Mouse (Mus musculus) gastrocnemius, postnatal 36 days (tissue): ENCODE measurements around the gene Fam166b. TPM values are rescaled to one million over a fixed set of nuclear protein-coding genes. Genes with fewer than 3 reads are reported as not detected.

ENCODE experiments used
- DNase-seq, 2 experiments: peaks; one replicate each; pipeline ENCODE4 v3.0.0; 2022
- intact Hi-C: fragments of 180-260 bp; cut with DNase I; formaldehyde crosslinking; loops from one replicate; pipeline ENCODE4 v1.15.1; 2025
- long read RNA-seq, 2 experiments: library from polyadenylated mRNA; stranded (forward); transcript quantifications; one replicate each; pipeline ENCODE4 v2.0.0; 2021
- total RNA-seq, 2 experiments: library from RNA; stranded (reverse); gene quantifications; 2 replicates each; pipeline ENCODE4 v1.2.3; 2021

The Fam166b gene
- not detected for total RNA-seq
- long read RNA-seq, experiment 1, result 0 reads
- long read RNA-seq, experiment 2, result 0 reads

DNA sequence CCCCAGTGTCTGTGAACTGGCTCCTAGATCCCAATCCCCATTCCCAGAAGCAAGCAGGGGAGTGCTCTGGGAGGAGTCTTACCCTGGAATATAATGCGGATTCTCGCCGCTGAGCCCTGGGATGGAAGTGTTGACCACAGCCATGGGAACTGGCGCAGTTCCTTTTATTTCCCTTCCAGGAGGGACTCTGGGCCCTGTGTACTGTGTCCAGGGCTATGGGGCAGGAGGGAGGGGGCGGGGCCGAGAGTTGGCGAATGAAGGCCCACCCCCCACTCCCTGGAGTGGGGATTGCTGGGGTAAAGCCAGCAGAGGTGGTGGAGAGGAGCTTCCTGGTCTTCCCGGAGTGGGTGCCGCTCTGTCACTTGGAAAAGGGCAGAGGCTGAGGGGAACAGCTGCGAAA, at the start of gene Fam166b:
TSS of gene Fam166b (minus strand) at position 189 of the 400 bp plus-strand sequence.
- DNase-seq, result no peak
- intact Hi-C loops, result no loop called here

DNA sequence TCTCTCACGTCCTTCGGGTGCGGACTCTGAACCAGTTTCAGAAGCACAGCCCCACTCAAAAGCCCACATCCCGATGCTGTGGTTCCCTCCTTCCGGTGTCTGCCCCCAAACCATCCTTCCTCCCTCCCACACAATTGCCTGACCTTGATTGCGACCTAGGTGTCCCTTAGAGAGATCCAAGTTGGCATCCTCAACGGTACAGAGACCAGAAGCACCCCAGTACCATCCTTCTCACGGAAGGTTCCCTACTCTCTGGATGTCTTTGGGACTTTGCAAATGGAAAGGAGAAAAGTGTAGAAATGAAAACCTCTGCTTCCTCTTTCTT, 49.6 kb upstream of the Fam166b start:
- no peak for DNase-seq
- intact Hi-C loops, result loop anchor here (2.0 kb wide), 1 partner anchor 32 kb away; no protein-coding TSS in a partner anchor

DNA sequence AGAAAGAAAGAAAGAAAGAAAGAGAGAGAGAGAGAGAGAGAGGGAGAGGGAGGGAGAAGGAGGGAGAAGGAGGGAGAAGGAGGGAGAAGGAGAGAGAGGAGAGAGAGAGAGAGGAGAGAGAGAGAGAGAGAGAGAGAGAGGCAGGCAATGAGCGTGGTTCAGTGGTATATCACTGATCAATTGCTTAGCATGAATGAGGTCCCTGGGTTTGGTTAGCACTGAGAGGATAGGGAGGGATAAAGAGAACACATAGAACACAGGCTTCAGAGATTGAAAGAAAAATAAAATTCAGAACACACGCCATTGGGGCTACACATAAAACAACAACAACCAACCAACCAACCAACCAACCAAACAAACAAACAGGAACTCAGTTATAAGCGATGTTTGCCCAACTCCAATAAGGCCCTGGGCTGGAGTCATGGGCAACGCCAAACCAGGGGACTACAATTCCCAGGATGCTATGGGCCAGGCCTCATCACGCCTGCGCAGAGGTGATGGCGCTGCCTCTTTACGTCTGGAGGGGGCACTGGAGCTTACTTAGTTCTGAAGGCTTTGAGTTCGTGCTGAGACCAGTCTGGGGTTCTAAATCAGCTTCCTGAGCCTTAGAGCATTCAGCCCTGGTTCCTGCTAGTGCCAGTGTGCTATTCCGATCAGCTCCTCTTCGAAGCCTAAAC, 49.1 kb upstream of the Fam166b start:
- peak; percentile 79 to 89 for DNase-seq

DNA sequence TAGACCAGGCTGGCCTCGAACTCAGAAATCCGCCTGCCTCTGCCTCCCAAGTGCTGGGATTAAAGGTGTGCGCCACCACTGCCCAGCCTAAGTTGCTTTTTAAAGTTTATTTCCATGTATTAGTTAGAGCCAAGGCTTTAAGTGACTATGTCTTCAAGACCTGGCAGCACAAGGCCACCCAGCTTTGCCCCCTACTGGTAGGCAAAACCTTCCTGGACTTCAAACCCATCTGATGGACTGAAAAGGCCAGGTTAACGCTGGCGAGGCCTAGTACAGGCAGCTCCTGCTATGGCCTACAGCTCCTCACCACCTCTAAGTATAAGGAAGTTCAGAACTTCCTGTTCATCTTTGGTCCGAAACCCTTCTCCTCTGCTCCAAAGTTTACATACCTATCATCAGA, 47.7 kb upstream of the Fam166b start:
- no peak for DNase-seq
- intact Hi-C loops, result no loop called here

More for the DNA sequence above, 49.1 kb upstream of the Fam166b start:
- intact Hi-C loops, result loop anchor here (2.0 kb wide), 1 partner anchor 31 kb away; no protein-coding TSS in a partner anchor

DNA sequence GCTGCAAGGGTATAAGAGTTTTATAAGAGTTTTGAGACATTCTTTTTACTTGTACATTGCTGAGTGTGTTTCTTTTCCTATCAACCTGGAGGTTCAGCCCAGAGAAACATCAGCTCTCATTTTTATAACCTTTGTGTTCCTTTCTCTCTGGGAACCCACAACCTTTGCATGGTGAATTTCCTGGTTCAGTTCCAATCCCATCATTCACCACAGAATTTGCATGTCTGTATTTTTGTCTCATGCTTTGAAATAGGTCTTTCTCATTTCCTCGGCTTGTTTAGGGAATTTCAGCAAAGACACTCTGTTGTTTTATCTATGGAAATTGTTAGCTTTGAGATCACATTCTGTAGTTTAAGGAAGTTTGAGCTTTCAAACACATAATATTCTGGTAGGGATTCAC, 44.7 kb upstream of the Fam166b start:
- no peak for DNase-seq
- intact Hi-C loops, result no loop called here

DNA sequence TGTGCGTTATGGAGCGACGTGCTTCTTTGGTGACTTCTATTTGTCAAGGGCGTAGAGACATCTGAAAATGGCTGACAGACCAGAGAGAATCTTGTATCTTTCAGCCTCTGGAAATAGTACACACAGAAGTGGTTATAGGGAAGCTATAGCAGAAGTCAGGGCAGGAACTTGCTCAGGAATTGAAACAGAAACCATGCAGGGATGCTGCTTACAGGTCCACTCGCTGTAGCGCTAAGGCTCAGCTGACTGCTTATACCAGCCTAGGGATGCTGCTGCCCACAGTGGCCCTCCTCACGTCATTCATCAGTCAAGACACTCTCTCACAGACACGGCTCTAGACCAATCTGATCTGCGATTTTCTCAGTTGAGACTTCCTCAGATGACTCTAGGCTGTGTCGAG, 41.4 kb upstream of the Fam166b start:
- DNase-seq, result no peak
- intact Hi-C loops, result no loop called here

DNA sequence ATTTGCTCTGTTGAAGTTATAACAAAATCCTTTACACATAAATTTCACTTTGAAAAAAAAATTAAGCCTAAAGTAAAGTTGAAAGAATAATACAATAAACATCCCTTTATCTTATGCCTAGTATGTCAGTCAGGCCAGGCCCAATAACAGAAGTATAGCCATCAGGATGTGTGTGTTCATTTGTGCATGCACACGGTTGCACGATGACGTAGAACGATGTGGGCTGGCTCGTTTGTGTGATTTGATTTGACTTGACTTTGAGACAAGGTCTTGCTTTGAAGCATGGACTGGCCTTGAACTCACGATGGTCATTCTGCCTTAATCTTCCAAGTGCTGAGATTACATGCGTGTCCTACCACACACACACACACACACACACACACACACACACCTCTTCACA, 37.9 kb upstream of the Fam166b start:
- intact Hi-C loops, result no loop called here
- DNase-seq, result no peak

DNA sequence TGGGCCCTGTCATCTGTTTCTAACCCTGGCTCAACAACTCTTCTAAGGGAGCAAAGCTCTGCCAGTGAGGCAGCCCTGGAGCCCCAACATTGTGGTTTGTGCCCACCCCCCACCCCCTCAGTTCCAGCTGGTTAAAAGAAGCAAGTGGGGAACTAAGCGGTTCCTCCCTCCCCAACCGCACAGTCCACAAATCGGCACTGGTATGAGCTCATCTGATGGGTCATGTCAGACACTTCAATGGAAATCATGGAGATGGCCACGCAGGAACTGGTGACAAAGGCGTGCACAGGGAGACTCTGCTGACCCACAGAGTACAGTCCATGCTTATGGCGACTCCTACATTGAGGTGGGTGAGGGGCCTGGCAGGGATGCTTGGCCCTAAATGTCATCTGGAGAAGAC, 37.0 kb upstream of the Fam166b start:
- intact Hi-C loops, result no loop called here

GRCm38 (mm10) chr4:43463102-43463501, 34.2 kb upstream of the Fam166b start:
- DNase-seq, result no peak
- intact Hi-C loops, result no loop called here

More for the DNA sequence above, 37.0 kb upstream of the Fam166b start:
- no peak for DNase-seq

DNA sequence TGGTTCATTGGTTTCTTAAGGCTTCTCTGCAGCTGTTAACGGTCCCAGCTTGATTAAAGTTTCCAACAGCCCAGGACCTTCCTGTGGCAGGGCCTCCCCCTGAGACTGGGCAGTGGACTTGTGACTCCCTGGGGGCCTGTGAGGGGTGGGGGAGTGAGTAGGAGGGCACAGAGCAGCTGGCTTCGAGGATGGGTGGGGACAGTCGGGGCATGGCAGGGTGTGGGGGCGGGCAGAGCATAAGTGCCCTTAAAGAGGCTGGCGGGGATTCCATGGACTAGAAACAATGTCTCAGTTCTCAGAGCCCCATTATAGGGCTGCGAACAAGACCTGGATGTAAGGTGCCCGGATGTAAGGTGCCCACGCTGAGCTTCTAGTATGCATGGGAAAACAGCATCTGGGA, 28.2 kb upstream of the Fam166b start:
- intact Hi-C loops, result no loop called here
- no peak for DNase-seq

DNA sequence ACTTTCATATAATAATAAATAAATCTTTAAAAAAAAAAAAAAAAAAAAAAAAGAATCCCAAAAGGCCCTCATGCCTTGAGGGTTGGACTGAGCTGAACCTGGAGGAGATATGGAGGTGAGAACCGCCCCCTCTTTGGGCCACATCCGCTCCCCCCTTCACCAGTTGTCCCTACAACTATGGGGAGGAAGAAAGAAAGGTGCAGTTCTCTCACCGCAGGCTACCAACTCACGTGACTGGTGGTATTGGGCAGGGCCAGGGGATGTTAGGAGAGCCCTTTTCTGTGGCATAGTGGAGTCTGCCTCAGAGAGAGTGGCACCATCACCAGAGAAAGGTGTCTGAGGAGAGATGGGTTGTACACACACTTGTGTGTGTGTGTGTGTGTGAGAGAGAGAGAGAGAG, 27.5 kb upstream of the Fam166b start:
- no peak for DNase-seq
- intact Hi-C loops, result no loop called here

- no peak for DNase-seq
- intact Hi-C loops, result no loop called here
Observed at GRCm38 (mm10) chr4:43454041-43454836, 25.3 kb upstream of the Fam166b start, which contains the start of gene Cd72. TSS of gene Cd72 (minus strand) at chr4:43454628.

GRCm38 (mm10) chr4:43453413-43453812, 24.5 kb upstream of the Fam166b start:
- intact Hi-C loops, result no loop called here
- DNase-seq, result no peak

DNA sequence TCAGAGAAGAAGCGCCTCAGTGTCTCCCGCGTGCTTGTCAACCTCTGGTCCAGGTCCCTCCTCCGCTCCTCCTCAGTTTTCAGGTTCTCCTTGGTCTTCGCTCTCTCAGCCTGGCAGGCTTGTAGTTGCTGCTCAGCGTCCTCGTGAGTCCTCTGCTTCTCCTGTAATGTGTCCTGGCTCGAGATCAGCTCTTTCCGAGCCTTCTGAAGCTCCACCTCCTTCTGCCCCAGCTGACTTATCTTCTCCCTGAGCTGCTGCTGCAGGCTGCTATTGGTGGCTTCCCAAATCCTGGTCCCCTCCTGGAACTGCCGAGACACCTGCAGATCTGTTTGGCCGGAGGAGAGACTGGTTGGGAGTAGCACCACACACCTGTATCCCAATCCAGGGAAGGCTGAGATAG, 23.4 kb upstream of the Fam166b start:
- no peak for DNase-seq
- intact Hi-C loops, result no loop called here

DNA sequence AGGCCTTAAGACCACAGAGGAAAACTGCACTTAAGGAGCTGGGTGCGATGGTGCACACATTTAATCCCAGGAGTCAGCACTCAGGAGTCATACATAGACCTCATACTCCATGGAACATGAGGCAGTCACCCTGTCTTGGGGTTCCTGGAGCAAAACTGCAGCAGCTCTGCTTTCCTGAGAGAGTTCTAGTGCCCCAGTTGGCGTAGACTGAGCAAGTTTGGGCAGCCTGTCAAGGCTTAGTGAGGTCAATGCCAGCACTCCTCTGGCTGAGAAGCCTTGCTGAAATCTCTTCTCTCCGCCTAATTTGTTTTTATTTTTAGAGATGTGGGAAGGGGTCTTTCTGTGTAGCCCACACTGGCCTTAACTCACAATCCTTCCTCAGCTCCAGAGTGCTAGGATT, 19.6 kb upstream of the Fam166b start:
- intact Hi-C loops, result no loop called here
- DNase-seq, result no peak

DNA sequence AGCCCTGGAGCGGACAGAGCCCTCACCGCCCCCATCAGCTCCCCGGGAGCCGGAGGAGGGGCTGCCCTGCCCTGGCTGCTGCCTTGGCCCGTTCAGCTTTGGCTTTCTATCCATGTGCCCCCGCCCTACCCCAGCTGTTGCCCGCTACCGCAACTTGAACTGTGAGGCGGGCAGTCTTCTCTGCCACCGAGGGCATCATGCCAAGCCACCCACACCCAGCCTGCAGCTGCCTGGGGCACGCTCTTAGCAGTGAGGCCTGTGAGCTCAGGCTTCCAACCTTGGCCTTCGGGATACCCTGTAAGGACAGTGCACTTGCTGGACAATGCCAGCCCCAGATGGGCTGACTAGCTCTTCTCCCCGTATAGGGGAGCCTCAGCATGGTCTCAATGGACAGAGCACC, 18.3 kb upstream of the Fam166b start:
- intact Hi-C loops, result loop anchor here (2.0 kb wide), 1 partner anchor 32 kb away; no protein-coding TSS in a partner anchor

DNA sequence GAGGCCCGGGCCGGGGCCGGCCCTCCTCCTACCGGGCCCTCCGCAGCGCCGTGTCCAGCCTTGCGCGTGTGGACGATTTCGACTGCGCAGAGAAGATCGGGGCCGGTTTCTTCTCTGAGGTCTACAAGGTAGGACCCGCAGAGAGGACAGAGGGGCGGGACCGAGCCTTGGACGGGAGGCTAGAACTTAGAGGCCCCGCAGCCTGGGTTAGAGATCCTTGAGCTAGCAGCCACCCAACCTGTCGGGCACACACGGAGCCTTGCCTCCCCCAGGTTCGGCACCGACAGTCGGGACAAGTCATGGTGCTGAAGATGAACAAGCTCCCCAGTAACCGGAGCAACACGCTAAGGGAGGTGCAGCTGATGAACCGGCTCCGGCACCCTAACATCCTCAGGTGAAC, 14.6 kb upstream of the Fam166b start:
- no peak for DNase-seq
- intact Hi-C loops, result no loop called here

More for the DNA sequence above, 18.3 kb upstream of the Fam166b start:
- peak in 1 of 2 experiments; percentile 60 for DNase-seq

DNA sequence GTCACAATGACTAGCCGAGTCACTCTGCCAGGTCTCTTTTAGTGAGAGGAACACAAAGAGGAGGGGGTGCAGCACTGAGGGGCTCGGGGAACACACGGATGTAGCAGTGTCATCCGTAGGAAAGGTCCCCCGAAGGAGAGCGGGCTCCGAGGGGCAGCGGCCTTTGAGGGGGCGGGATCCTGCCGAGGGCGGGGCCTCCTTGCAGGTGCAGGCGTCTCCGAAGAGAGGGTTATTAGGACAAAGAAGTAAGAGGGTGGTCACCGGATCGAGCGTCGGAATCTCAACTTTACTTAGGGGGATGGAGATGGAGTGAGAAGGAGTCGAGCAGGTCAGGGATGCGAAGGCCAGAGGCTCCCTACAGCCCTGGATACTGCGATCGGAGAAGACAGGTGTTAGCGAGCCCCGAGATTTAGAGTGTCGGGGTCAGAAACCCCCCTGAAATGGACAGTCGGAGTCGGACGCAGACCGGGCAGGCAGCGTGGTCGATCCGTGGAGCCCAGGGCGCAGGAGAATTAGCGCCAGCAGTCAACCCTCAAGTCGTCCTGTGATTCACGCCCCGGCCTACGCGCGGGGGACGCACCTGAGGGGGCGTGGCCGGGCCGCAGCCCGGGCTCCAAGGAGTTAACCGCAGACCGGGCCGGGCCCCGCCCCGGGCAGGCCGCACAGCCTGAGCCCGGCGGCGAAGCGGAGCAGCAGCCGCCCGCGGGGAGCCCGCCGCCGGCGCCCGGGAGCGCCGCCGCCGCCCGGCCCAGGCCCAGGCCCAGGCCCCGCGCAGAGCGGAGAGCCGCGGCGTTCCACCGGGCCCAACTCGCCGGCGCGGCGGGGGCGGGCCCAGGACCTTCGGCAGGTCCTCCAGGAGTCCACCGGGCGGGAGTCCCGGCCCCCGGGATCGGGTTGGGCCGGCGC, 13.8 kb upstream of the Fam166b start:
- intact Hi-C loops, result no loop called here
- peak in 1 of 2 experiments; percentile 54 for DNase-seq

DNA sequence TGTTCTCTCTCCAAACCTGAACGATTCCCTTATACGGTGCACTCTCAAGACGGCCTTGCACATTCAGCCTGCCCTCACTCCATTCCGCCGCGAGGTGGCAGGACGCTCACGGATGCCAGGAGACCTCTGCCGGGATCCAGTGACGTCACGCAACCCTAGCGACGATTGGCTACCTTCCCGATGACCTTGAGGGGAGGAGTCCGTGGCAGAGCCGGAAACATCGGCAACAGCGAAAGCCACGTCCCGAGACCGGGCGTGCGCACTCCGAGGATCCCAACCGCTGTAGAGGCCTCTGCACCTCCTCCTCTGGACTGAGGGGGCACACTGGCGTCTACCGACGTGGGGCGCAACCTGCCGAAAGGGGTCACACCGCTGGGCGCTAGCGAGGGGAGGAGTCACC, 13.1 kb upstream of the Fam166b start:
- peak; percentile 98 to 99 for DNase-seq
- intact Hi-C loops, result no loop called here

- intact Hi-C loops, result no loop called here
- no peak for DNase-seq
Observed at GRCm38 (mm10) chr4:43441639-43442038, 12.7 kb upstream of the Fam166b start, which contains the start of gene Tesk1. TSS of gene Tesk1 (plus strand) at chr4:43441939.

GRCm38 (mm10) chr4:43432832-43433231, 3.9 kb upstream of the Fam166b start:
- no peak for DNase-seq
- intact Hi-C loops, result loop anchor here (10.0 kb wide), 1 partner anchor 282 kb away; the partner anchor contains the start of gene Olfr71
